Mouse (Mus musculus) v-Abl transformed pro-B cells (cell line): ENCODE results near the gene Arpin.

Experiments used
- in situ Hi-C, 2 experiments: fragments of 400-800 bp; cut with MboI; formaldehyde crosslinking; loops; one replicate each; pipeline ENCODE4 v1.15.1; 2025; ENCODE audit not compliant: unreplicated experiment in 2 of 2

The Arpin gene

DNA sequence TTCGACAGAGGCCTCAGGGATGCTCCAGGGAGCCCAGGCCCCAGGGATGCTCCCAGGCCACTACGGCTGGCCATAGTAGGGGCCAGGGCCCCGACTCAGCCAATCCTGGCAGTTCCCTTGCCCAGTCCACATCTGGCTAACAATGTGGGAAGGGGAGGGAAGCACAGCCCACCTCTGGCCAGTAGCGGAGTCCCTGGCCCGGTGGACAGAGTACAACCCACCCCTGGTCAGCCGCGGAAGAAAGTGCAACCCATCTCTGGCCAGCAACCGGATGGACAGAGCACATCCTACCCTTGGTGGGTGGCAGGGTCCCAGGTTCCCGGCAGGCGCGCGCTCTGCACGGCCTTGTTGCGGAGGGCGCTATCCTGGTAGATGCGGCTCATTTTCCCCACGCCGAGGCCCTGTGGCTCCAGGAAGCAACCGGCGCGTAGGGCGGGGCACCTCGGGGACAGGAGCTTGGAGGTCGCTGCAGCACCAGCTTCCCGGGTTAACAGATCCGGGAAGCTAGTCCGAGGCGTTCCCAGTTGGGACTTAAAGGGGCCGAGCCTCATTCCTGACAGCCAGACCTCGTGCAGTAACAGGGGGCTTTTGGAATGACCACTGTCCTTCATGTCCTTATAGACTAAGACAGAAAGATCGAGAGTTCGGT, at the start of gene Arpin:
TSS of gene Arpin (minus strand) at position 498 of the 649 bp plus-strand sequence.
- in situ Hi-C loops = loop anchor here in 1 of 2 experiments (25.0 kb wide), 1 partner anchor 1427 kb away; no protein-coding TSS in a partner anchor

DNA sequence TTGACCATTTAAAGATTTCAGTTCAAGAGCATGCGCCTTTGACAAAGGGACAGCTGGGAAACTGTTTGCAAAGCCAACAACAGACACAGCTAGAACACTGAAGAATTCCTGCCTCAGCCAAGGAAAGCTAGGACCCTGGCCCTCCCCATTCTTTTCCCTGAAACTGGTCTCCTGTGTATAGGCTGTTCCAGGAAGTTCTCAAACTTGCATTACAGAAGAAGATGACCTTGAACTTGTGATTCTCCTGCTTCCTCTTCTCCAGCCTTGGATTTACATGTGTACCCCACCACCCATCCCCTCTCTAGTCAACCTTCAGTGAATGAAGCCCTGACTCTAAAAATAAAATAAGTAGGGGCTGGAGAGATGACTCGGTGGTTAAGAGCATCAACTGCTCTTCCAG, 40.2 kb upstream of the Arpin start:
- in situ Hi-C loops = no loop called here

DNA sequence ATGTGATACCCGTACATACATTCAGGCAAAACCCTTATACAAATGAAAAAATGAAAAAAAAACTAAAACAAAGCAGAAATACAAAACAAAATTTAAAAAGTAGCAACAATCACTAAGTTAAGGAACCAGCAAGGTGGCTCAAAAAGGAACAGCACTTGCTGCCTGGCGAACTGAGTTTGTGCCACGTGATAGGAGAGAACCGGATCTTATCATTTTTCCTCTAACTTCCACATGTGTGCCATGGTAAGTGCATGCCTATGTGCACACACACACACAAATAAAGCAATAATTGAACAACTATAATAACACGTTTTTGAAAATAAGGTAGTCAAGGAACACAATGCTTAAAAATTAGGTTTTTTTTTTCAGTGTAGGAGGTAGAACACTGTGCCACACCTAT, 37.0 kb upstream of the Arpin start:
- in situ Hi-C loops = loop anchor here (25.0 kb wide), 2 partner anchors 1115 to 1165 kb away; no protein-coding TSS in a partner anchor

DNA sequence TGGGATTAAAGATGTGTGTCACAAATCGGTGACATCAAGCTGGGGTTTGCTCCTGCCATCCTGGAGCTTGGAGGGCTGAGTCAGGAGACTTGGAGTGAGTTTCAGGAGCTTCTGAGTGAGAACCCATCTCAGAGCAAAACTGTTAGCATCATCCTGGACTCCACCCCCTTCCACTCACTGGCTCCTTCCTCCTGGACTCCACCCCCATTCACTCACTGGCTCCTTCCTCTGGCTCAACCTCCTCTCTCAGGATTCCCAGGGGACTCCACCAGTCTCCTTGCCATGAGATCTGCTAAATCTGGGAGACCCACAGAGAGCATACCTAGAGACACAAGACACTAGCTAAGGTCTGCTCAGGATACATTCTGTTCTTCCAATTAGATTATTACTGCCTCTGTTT, 35.2 kb upstream of the Arpin start:
- in situ Hi-C loops = loop anchor here (25.0 kb wide), 2 partner anchors 1117 to 1167 kb away; no protein-coding TSS in a partner anchor

DNA sequence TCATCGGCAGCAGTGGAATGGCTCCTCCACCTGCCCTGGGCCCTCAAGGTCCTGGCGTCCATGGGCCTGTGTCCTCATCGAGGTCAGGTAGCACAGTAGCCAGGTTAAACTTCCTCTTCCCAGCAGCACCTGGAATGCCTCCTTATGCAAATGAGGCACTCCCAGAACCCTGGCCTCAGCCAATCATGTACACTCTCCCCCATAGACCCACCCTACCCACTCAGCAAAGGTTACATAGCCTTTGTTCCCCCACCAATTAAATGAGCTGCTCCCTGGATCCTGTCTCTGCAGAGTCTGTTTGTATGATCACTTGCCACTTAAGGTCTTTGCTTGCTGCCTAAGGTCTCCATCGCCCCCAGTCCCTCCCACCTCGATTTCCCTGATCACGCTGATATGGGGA, 33.2 kb upstream of the Arpin start:
- in situ Hi-C loops = loop anchor here (25.0 kb wide), 2 partner anchors 1119 to 1169 kb away; no protein-coding TSS in a partner anchor

DNA sequence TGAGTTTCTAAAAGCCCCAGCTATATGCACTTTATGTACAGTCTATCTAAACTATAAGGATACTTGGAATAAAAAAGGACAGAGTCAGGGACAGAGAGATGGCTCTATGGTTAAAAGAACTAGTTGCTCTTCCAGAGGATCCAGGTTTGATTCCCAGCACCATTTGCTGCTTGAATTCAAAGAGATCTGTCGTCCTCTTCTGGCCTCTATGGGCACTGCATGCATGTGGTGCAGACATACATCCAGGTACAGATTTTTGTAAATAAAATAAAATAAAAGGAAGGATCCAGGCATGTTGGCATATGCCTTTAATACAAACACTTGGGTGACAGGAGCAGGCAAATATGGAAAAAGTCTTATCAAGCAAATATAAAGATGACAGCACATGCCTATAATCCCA, 26.4 kb upstream of the Arpin start:
- in situ Hi-C loops = loop anchor here (25.0 kb wide), 2 partner anchors 1126 to 1176 kb away; no protein-coding TSS in a partner anchor

DNA sequence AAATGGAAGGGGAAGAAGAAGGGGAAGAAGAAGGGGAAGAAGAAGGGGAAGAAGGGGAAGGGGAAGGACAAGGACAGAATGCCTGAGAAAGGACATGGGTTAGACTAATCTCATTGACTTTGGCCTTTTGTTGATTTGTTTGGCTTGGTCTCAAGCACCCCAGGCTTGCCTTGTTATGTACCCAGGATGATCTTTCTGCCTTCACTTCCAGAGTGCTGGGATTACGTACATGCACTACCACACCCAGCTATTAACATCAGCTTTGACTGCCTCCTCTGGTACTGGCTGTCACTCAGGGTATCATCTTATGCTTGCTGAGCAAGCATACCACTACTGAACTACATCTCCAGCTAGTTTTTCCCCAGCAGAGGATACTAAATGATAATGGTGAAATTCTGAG, 21.0 kb upstream of the Arpin start:
- in situ Hi-C loops = loop anchor here (25.0 kb wide), 2 partner anchors 1131 to 1181 kb away; no protein-coding TSS in a partner anchor

DNA sequence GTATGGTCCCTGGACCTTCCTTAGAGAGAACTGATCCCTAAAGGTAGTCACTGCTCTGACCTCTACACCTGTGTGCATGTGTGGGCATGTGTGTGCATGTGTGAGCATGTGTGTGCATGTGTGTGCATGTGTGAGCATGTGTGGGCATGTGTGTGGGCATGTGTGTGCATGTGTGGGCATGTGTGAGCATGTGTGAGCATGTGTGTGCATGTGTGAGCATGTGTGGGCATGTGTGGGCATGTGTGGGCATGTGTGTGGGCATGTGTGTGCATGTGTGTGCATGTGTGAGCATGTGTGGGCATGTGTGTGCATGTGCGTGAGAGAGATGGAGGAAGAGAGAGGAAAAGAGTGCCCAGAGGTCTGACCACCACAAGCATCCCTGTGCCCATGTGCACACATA, 19.7 kb upstream of the Arpin start:
- in situ Hi-C loops = loop anchor here (25.0 kb wide), 2 partner anchors 1132 to 1182 kb away; no protein-coding TSS in a partner anchor

DNA sequence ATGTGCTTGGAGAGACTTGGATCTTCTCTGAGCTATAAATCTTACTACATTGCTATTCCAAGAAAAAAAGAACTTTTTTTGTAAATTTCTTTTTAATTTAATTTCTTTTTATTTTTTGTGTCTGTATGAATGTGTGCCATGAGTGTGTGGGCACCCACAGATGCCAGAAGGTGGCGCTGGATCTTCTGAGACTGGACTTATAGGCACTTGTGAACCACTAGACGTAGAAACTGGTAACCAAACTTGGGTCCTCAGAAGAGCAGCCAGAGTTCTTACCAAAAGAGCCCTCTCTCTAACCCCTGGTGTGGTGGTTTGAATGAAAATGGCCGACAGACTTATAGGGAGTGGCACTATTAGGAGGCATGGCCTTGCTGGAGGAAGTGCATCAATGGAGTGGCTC, 15.9 kb upstream of the Arpin start:
- in situ Hi-C loops = loop anchor here (25.0 kb wide), 2 partner anchors 1136 to 1186 kb away; no protein-coding TSS in a partner anchor

DNA sequence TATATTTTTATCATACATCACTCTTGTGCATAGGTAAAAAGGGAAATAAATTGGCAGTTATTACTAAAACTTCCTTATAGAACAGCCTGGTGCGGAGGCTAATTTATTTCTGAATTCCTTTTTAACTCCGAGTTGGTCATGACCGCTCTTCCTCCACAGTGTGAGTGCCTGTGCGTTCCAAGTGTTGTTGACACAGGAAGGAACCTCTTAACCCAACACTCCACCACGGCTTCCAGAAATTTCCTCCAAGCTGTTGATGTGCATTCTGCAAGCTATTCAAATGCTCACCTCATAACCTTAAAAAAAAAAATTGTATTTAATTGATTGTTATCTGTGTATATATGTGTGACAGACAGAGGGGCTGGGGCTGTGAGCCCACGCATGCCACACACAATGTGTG, 15.1 kb upstream of the Arpin start:
- in situ Hi-C loops = loop anchor here (25.0 kb wide), 2 partner anchors 1137 to 1187 kb away; no protein-coding TSS in a partner anchor

DNA sequence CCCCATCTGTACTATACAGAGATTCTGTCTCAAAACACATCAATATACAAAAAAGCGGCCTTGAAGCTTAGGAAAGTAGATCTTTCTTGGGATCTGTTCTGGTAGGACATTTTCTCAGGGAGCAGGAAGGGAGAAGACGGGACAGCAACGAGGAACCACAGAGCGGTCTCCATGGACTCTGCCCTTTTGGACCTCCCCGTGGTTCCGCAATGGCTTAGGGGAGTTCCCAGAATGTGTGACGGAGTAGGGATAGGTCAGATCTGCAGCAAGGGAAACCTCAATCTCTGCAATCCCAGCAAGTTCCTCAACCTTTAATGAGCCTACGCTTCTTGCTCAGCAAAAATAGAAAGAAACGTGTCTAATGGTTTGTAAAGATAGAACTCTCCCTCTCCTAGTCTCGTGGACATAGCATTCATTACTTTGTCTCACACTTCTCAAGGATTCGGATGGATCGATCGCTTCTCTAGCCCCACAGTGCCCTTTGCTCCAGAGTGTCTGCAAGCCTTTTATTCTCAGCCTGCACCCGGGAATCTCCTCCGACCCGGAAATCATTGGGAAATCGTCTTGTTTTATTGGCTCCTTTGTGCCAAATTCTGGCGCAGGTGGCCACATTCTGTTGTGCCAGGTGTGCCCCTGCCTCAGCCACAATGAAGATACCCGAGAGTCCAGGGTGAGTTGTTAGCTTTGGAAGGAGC, 499 bp upstream of the Arpin start:
- in situ Hi-C loops = loop anchor here in 1 of 2 experiments (25.0 kb wide), 1 partner anchor 1427 kb away; no protein-coding TSS in a partner anchor

DNA sequence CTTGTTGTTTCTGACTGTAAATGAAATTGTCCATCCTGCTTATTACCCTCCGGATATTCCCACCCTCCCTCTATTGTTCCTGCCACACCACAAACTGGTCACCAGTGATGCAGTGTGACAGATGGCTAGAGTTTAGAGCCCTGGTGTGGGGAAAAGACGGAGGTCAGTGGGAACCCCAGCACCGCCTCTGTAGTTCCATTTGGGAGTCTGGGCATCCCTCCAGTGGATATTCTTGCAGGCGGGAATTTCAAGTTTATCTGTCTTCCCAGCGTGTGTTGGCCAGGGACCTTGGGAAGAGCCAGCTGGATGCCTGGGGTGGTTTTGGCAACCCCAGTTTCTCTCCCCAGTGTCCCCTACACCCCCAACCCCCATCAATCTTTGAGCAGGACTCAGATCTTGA, 698 bp downstream of the Arpin start:
- in situ Hi-C loops = loop anchor here in 1 of 2 experiments (25.0 kb wide), 1 partner anchor 1428 kb away; no protein-coding TSS in a partner anchor

DNA sequence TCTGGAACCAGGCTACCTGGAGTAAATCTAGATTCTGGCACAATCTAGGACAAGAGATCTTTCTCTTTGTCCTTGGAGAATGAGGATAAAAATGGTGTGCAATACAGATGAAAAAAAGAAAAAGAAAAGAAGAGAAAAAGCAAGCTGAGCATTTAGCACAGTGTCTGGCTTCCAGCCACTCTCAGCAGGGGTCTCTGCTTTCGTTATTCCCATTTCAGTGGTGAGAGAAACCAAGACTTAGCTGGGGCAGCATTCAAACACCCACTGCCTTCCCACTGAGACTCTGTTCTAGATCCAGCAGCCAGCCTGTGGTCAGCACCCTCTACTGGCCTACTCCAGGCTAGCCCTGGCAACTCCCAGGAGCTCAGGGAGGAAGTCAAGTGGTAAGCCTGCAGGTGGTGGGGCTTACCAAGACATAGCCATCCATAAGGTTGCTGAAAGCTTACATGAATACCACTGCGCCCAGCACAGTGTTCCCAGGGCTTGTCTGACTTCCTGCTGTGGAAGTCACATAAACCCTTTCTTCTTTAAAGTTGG, 6.6 kb downstream of the Arpin start:
- in situ Hi-C loops = loop anchor here in 1 of 2 experiments (25.0 kb wide), 1 partner anchor 1434 kb away; no protein-coding TSS in a partner anchor

DNA sequence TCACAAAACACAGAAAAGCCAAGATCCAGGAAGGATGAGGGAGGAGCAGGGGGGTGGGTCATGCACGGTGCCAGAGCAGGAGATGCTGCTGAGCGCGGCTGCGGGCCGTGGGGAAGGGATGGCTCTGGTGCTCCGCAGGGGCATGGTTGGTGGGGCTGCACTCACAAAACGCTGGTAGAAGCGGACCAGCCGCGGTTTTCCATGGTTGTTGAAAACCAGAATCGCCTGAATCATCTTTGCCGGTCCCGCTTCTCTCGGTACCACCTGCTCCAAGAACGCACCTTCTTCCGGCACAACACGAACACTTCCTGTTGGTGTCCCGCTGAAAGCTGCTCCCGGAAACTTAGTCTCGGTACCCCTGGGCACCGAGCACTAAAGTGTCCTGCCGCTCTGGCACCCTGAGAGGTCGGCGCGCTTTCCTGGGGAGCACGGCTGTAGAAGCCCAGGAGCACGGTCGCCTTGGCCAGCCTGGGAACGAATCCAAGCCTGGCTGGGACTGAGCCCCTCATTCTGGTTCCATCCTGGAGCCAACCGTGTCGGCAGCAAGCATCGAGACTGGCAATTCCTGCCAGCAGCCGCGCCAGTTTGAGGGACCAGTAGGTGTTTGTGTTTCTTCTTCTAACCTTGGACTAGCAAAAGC, 14.7 kb downstream of the Arpin start, which contains the start of gene Ap3s2:
TSS of gene Ap3s2 (minus strand) at position 306 of the 640 bp plus-strand sequence.
- in situ Hi-C loops = loop anchor here in 1 of 2 experiments (25.0 kb wide), 1 partner anchor 942 kb away; the partner anchor contains the start of gene Zscan2

DNA sequence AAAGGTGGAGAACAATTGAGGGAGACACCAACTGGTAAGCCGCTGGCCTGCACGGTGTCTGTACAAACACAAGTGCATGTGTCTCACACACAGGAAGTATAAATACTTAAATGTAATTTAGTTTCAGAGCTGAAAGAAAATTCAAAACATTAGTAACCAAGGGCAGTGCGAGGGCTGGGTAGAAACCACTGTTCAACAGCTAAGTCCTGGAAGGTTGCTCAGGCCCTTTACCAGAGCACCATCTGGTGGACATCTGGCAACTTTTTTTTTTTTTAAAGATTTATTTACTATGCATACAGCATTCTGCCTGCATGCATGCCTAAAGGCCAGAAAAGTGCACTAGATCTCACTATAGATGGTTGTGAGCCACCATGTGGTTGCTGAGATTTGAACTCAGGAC, 20.6 kb downstream of the Arpin start:
- in situ Hi-C loops = loop anchor here (10.0 to 25.0 kb wide), 2 partner anchors 120 to 948 kb away; partner anchors contain the start of genes Mesp1 (in 1 of the 2) and Zscan2 (in 1 of the 2)

DNA sequence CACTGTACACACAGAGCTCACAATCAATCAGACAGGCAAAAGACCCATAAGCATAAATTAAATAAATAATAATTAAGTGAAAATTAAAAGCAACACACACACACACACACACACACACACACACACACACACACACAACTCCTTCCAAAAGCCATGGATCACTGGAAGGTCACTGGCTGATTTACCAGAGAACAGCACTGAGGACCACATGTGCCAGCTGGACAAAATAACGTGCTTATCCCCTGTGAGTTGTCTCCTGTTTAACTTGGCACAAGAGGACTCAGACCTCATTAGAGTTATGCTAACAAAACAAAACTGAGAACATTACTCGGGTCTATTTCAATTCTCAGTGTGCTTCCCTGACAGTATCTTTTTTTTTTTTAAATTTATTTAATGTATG, 27.8 kb downstream of the Arpin start:
- in situ Hi-C loops = loop anchor here in 1 of 2 experiments (25.0 kb wide), 1 partner anchor 955 kb away; the partner anchor contains the start of gene Zscan2

DNA sequence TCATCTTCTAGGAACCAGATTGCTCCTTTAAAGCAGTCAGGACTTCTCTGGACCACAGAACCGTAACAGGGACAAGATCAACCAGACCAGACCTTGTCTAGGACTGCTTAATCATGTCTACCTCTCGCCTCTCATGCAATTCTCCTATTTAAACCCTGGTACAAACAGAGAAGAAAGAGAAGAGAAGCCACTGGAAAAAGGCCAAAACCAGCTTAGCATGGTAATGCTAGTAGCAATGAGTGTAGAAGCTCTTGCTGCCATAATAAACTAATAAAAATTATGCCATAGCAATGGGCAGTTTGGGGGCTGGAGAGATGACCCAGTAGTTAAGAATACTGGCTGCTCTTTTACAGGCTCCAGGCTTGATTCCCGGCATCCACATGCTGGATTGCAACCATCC, 28.2 kb downstream of the Arpin start:
- in situ Hi-C loops = loop anchor here in 1 of 2 experiments (25.0 kb wide), 1 partner anchor 955 kb away; the partner anchor contains the start of gene Zscan2

DNA sequence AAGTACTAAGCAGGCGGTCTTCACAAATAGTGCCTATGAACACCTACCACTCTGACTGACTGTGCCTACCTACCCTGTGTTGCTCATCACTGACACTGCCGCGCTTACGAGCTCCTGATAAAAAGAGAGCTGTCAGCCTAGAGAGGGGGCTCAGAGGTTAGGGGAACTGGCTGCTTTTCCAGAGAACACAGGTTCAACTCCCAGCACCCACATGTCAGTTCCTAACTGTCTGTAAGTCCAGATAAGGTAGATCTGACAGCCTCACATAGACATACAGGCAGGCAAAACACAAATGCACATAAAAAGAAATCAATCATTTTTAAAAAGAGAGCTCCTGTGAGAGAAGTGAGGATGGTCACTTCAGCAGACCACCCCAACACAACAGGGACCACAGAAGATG, 30.0 kb downstream of the Arpin start:
- in situ Hi-C loops = loop anchor here in 1 of 2 experiments (25.0 kb wide), 1 partner anchor 957 kb away; the partner anchor contains the start of gene Zscan2

DNA sequence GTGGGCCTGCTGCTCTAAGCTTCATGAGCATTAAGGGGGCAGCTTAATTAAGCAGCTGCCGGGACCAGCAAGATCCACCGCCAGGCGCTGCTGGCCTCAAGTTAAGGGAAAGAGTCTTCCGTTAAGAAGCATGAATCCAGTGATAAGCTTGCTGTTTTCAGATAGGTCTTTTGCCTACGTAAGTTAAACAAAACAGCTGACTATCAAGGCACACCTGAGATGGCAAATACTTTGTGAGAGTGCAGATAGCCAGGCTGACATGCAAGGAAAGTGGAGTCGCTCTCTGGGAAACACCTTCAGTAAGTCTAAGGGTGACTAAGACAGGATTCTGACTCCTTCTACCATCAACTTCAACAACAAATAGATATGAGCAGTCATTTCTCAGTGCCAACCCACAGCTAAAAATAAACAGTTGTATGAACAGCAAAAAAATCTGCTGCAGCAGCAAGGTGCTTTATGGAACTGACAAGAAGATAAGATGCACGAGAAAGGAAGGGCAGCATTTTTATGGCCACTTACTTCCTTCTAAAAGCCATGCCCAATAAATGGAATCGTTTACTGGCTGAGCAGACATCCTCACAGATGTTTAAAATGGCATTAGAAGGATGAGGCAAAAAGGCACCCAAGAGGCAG, 31.9 kb downstream of the Arpin start:
- in situ Hi-C loops = loop anchor here in 1 of 2 experiments (25.0 kb wide), 1 partner anchor 959 kb away; the partner anchor contains the start of gene Zscan2
